Mouse (Mus musculus): ENCODE measurements around the gene Psmd9. TPM values are rescaled to one million over a fixed set of nuclear protein-coding genes. Genes with fewer than 3 reads are reported as not detected.

Gene Psmd9
- 10 to 100 TPM; 14.0 to 17.0 TPM for total RNA-seq (2023)

GRCm38 (mm10) chr5:123169284-123169683 lies at the start of gene Psmd9:
Gene Psmd9, plus strand, starts transcription at chr5:123169413.

GRCm38 (mm10) chr5:123132308-123133071 lies 36.7 kb upstream of the Psmd9 start, which contains the start of gene Rhof:
Gene Rhof, minus strand, starts transcription at chr5:123132692.

GRCm38 (mm10) chr5:123142161-123143157 lies 26.8 kb upstream of the Psmd9 start, which contains the start of gene Setd1b:
Gene Setd1b, plus strand, starts transcription at chr5:123142193.

GRCm38 (mm10) chr5:123182651-123183050 lies 13.4 kb downstream of the Psmd9 start, which contains the start of gene Hpd:
Gene Hpd, minus strand, starts transcription at chr5:123182727.

GRCm38 (mm10) chr5:123251834-123252233 lies 82.6 kb downstream of the Psmd9 start, which contains the start of gene Wdr66:
Gene Wdr66, plus strand, starts transcription at chr5:123252102.

Other genes starting within 250 kb of the Psmd9 start
- gene Kdm2b, start 179.6 kb upstream of the Psmd9 start, total RNA-seq (2023) = 10 to 100 TPM; 28.4 to 29.4 TPM
- gene Orai1, start 154.3 kb upstream of the Psmd9 start, total RNA-seq (2023) = 10 to 100 TPM; 71.8 to 73.1 TPM
- not detected for gene Morn3, start 122.4 kb upstream of the Psmd9 start, total RNA-seq (2023)
- gene Tmem120b, start 101.0 kb upstream of the Psmd9 start, total RNA-seq (2023) = 1 to 10 TPM; 4.1 to 7.8 TPM
- 10 to 100 TPM; 13.5 to 14.7 TPM for gene Rhof, start 36.7 kb upstream of the Psmd9 start, total RNA-seq (2023)
- gene Setd1b, start 27.2 kb upstream of the Psmd9 start, total RNA-seq (2023) = 10 to 100 TPM; 67.4 to 85.5 TPM
- gene Hpd, start 13.3 kb downstream of the Psmd9 start, total RNA-seq (2023) = not detected
- under 1 TPM; 0.13 to 0.15 TPM for gene Wdr66, start 82.7 kb downstream of the Psmd9 start, total RNA-seq (2023)
- gene Bcl7a, start 174.4 kb downstream of the Psmd9 start, total RNA-seq (2023) = 1 to 10 TPM; 5.6 to 8.2 TPM
- 10 to 100 TPM; 36.5 to 38.2 TPM for gene Mlxip, start 225.4 kb downstream of the Psmd9 start, total RNA-seq (2023)

Data from neutrophil, adult 83 days (primary cell).